Mouse (Mus musculus) T-helper 17 cell (primary cell): ENCODE data around the gene Stpg3.

Source experiments
- in situ Hi-C, 2 experiments: fragments of 300-600 bp; cut with MboI, MseI; formaldehyde crosslinking; loops; 1 replicate in 1 of 2; 2 replicates in 1 of 2; pipeline ENCODE4 v1.15.1; 2025; ENCODE audit warnings: high pct_unique_total_duplicates in 2 of 2

The Stpg3 gene

DNA sequence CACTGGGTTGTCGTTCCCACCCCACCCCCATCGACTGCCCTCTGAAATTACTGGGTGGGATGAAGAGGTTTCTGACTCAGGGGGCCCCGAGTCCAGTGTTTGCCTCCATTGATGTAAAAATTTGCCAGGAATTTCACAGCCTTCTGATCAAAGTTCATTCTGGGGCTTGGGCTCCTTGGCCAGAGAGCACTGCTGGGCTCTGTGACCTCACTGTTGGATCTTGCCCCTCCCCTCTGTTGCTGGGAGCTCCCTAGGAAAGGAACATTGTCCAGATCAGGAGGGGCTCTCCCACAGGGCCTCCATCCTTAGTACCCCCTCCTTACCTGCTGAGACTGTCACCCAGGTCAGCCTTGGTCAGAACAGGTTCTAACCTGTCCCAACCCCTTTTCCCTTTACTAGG is at the start of gene Stpg3:
TSS of gene Stpg3 (minus strand) at position 194 of the 400 bp plus-strand sequence.
- in situ Hi-C loops = loop anchor here in 1 of 2 experiments (25.0 kb wide), 1 partner anchor 1698 kb away; the partner anchor contains the start of genes Med22, Rpl7a, Surf1 and Surf2

DNA sequence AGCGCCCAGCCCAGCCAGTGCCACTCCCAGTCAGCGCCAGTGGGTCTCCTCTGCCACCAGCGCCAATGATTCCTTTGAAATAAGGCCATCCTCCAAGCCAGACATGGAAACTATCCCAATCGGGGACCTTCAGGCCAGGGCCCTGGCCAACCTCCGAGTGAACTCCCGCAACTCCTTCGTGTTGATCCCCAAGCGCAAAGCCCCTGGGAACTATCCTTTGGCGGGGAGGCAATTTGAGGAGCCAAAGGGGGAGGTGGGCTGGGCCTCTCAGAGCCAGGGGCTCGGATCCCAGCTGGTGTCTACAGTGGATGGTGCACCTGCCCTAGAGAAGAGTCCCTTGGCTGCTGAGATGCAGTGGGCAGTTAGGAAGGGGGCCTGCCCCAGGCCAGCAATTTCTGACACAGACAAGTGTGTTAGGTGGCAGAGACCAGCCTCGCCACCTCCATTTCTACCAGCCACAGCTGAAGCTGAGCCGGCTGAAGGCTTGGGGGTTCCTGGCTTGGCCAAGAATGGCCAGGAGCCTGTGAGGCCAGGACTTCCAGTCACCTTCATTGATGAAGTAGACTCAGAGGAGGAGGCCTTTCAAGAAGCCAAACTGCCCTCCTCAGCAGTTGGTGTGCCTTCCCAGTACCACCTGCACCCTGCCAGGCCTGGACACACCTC is 49.3 kb upstream of the Stpg3 start:
- in situ Hi-C loops = no loop called here

DNA sequence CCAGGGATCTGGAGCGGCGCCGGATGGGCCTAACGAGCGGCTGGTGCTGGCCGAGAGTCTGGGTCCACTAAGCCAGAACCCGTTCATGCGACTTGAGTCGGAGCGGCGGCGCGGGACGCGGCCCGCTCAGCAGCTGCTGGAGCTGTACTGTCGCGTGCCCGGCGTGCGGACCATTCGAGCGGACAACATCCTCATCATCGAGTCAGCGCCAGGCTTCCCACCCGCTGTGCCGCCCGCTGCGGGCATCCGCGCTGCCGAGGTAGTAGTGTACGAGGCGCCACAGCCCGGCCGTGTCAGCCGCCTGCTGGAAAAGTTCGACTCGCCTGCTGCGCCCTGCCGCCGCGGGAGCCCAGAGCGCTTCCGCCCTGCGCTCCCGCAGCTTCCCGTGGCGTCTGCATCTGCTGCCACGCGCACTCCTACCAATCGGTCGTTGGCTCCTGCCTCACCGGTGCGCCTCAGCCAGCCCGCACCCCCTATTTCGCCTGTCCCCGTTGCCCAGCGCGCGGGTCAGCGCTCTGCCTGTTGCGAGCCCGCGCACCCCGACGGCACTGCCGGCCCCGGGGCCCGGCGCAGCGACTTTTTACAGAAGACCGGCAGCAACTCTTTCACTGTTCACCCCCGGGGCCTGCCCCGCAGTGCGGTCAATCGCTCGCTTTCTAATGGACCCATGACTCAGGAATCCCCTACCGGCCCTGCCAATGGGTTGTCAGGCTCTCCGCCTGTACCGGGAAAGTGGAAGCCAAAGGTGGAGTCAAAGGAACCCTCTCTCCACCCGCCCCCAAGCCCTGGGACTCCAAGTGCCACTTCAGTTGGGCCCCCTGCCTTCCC is 48.6 kb upstream of the Stpg3 start:
- in situ Hi-C loops = no loop called here

DNA sequence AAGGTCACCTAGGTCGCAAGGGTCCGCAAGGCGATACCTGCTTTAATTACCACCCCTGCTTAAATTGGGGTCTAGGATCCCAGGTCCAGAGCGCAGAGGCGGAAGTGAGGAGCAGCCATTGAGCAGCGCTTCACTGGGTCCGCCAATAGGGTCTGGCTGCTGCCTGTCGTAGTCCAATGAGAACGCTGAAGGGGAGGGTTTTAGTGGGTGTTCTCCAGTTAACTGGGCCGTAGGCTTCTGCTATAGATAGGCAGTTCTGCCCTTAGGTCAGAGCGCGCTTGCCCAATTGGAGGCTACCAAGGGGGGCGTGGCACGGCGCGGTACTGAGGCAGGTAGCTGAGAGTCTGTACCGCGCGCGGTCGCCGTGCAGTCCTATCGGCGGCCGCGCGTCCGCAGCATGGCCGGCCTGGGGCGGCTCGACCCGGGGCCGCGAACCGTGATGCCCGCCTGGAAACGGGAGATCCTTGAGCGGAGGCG is 47.9 kb upstream of the Stpg3 start, which contains the start of gene Tprn:
TSS of gene Tprn (plus strand) at position 328 of the 477 bp plus-strand sequence.
- in situ Hi-C loops = no loop called here

DNA sequence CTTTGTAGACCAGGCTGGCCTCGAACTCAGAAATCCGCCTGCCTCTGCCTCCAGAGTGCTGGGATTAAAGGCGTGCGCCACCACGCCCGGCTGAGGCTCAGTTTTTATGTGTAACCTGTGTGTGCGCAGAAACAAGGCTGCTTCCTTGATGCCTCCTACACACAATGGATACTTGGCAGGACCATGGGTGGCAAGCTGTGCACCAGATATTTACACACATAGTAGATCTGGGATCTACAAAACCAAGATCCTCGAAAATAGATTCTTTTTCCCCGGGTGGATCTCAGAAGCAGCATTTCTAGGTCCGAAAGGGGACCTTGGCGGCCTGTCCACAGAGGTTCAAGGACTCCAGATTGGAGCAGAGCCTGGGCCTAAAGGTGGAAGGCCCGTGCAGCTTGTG is 47.4 kb upstream of the Stpg3 start:
- in situ Hi-C loops = no loop called here

DNA sequence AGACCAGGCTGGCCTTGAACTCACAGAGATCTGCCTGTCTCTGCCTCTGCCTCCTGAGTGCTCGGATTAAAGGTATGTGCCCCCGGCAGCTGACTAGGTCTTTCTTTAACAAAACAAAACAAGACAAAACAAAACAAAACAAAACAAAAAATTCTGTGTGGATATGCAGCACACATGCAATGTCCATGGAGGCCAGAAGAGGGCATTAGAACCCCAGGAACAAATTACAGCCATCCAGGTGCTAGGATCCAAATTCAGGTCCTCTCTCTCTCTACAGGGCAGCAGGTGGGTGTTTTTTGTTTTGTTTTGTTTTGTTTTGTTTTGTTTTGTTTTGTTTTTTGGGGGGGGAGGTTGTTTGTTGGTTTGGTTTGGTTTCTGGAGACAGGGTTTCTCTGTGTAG is 44.5 kb upstream of the Stpg3 start:
- in situ Hi-C loops = loop anchor here in 1 of 2 experiments (5.0 kb wide), 1 partner anchor 37 kb away; the partner anchor contains the start of gene Tubb4b

DNA sequence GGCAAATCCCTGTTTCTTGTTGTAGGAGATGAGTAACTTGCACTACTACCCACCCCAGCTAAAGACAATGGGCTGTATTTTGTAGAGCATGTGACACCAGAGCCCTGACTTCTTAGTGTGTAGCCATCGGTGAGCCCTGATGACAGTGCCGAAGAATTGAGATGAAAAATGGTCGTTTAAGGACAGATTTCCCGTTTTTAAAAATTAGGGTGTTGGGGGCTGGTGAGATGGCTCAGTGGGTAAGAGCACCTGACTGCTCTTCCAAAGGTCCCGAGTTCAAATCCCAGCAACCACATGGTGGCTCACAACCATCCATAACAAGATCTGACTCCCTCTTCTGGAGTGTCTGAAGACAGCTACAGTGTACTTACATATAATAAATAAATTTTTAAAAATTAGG is 42.8 kb upstream of the Stpg3 start:
- in situ Hi-C loops = loop anchor here in 1 of 2 experiments (5.0 kb wide), 1 partner anchor 35 kb away; the partner anchor contains the start of gene Tubb4b

DNA sequence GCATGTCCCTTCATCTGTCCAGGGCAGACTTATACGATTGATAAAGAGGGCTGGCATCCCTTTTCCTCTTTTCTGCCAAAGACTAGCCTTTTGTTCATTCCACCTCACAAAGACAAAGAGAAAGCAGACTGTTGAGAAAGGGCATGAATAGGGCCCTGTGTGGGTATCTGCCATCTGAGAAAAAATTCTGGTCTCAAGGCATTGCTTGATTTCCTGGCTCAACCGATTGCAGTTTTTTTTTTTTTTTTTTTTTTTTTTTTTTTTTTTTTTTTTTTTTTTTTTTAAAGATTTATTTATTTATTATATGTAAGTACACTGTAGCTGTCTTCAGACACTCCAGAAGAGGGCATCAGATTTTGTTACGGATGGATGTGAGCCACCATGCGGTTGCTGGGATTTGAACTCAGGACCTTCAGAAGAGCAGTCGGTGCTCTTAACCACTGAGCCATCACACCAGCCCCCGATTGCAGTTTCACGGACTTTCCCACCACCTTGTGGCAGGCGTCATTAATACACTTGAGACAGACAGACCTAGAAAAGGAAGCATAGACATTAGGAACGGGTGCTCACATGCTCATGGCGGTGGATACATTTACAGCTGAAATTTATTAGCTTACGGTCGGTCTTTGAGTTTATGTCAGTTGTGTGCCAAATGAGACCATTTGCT is 42.1 kb upstream of the Stpg3 start:
- in situ Hi-C loops = loop anchor here in 1 of 2 experiments (5.0 kb wide), 1 partner anchor 34 kb away; the partner anchor contains the start of gene Tubb4b

DNA sequence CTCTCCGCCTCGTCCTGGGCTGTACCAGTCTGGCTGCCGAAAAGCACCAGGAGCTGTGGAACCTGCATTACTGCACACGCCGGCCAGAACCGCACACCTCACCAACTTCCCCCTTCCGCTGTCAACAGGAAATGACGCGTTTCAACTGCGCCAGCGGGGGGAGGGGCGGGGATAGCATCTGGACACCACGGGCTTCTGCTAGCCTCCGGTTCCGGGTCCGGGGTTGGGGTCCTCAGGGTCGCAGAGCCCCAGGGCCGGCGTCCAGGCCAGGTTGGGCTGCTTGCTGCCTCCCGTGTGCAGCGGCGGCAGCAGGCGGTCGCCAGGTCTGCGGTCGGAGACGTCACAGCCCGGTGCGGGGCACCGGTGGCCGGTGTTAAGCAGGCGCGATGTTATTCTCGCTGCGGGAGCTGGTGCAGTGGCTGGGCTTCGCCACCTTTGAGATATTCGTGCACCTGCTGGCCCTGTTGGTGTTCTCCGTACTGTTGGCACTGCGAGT is 40.9 kb upstream of the Stpg3 start, which contains the start of gene Tmem203:
TSS of gene Tmem203 (plus strand) at position 156 of the 496 bp plus-strand sequence.
- in situ Hi-C loops = loop anchor here in 1 of 2 experiments (5.0 kb wide), 1 partner anchor 33 kb away; the partner anchor contains the start of gene Tubb4b

DNA sequence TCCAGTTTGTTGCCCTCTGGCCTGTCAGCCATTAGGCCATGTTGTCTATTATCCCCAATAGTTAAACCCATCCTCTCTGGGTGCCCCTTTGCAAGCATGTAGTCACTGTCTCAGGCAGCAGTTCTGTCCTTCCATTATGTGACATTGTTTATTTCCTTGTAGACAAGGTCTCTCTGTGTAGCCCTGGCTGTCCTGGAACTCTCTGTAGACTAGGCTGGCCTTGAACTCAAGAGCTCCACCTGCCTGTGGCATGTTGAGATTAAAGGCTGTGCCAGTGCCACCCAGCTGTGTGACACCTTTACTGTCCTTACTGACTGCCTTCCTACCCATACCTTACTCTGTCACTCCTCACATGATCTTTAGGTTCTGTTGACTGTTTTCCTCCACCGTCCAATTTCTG is 37.9 kb upstream of the Stpg3 start:
- in situ Hi-C loops = loop anchor here in 1 of 2 experiments (5.0 kb wide), 1 partner anchor 60 kb away; no protein-coding TSS in a partner anchor

DNA sequence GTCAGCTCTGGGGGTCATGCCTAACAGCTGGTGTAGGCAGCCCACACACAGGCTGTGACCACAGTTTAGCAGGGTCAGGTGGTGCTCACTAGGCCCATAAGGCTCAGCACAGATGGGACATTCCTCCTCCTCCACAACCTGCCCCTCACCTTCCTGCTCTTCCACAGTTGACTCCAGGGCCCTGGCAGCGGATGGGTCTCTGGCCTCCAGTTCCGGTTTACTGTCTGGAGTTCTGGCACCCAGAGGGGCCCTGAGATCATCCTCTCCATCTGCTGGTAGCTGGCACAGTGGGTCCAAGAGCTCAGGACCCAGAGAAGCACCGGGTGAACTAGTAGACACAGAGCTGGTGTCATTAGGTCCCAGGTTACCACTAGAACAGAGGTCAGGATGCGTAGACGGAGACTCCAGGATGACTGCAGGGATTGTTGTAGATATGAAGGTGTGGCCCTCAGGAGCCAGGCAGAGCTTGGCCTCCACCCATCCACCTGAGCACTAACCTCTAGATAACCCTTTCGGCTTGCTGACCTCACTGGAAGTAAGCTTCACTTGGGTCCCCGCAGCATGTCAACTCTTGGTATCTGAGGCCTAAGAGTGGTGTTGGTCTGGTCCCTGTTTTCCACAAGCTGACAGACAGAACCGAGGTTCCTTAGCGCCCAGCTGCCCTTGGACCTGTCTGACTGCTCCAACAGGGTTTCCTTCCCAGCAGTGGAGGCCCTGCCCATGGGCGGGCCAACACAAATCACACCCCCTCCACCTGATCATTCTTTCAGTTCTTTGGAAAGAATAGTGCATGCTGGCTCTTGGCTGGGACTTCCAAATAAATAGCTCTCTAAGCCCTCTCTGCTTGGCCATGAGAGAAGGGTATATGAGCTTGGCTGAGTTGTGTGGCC is 32.0 kb upstream of the Stpg3 start, which contains the start of gene AL732309.1:
TSS of gene AL732309.1 (minus strand) at position 681 of the 890 bp plus-strand sequence.
- in situ Hi-C loops = no loop called here

DNA sequence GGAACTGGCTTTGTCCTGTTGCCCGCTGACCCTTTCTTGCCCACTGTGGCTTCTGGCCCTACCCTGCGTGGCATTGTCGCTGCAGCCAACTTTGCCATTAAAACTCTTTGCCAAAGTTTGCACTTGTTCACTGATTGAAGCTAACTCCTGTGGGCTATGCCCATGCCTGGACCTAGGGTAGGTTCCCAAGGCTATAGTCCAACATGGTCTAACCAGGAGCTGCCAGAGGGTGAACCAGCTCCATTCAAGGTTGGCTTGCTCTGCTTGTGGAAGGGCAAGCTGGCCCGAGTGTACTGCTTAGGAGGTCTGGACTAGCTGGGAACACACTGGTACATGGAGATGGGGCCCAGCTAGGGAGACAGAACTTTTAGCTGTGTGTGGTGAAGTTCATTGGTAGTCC is 29.7 kb upstream of the Stpg3 start:
- in situ Hi-C loops = no loop called here

DNA sequence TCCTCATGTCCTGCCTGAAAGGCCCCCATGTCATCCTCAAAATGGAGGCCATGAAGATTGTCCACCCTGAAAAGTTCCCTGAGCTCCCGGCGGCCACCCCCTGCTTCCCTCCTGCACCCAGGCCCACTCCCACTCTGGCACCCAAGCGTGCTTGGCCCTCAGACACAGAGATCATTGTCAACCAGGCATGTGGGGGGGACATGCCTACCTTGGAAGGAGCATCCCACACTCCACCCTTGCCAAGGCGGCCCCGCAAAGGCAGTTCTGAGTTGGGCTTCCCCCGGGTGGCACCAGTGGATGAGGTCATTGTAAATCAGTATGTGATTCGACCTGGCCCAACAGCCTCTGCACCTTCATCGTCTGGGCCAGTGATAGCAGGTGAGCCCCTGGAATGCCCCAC is 28.9 kb upstream of the Stpg3 start:
- in situ Hi-C loops = no loop called here

DNA sequence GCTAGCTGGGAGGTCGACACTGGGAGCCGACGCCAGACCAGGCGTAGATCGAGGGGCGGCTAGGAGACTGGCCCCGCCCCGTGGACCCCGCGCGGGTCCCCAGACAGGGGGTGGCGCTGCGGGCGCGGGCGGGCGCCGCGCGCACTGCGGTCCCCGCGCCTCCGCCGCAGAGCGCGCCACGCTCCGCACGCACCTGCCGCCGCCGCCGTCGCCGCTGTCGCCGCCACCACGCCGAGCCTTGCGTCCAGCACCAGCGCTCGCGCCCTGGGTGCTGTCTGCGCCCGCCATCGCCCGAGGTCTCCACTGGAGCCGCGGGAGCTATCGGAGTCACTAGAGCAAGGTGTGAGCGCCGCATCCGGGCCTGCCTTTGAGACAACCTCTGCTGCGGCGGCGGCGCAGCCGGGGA is 27.7 kb upstream of the Stpg3 start, which contains the start of the genes Rnf208 and Cysrt1:
TSS of gene Rnf208 (plus strand) at position 155 of the 406 bp plus-strand sequence.
TSS of gene Cysrt1 (minus strand) at position 352 of the 406 bp plus-strand sequence.
- in situ Hi-C loops = no loop called here

DNA sequence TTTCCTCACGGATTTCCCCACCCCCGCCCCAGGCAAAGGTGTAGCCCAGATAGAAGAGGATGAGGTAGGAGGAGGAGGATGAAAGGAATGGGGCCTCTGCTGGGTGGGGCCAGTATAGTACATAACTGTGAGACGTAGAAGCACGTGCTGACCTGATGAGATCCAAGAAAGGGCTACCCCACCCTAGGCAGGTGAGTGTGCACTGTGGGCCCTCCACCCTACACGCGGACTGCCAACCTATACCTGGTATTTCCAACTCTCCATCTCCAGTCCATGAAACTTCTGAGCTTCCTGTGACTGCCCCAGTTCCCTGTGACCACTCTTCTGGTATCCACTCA is 27.0 kb upstream of the Stpg3 start:
- in situ Hi-C loops = no loop called here

DNA sequence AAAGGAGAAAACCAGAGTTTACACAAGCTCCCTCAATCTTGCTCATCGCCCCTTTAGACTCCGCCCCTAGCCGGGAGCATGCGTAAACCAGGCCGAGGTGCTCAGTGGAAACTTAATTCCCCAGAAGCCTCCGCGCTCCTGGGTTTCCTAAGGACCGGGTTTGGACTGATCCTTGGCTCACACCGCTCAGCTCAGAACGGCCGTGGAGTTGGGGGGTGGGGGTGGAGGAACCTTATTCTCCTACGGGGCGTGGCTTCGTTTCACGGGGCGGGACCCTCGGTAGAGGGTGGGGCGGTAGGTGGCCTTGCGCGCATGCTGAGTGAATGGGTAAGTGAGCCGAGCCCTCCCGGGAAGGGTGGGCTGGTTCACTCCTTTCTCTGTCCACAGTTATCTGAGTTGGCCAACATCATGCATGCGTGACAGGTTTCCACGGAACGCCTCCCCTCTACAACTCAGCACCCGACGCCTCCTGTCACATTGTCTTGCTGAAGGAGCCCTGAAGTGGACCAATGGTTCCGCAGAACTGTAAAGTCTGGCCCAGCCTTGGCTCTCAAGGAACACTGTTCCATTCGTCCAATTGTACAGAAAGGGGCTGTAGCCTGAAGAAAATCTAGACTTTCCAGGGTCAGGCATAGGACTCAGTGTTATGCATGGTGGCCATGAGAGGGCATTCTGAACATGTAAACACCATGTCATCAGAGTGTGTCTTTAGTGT is 26.4 kb upstream of the Stpg3 start:
- in situ Hi-C loops = no loop called here

DNA sequence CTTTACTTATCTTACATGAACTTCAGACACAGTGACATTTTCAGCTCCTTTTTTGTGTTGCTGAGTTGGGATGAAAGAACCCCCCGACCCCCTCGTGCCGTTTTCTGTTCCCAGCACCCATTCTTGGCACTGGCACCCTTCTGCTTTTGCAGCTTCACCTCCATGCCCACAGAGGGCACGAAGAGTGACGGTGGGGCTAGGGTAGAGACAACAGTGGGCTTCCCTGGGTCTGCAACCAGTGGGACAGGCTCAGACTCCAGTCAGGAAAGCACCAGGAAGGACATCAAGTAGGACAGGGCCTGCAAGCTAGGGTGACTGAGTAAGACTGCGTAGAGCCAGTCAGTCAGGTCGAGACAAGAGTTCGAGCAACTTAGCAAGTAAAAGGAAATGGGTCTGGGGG is 25.9 kb upstream of the Stpg3 start:
- in situ Hi-C loops = no loop called here

DNA sequence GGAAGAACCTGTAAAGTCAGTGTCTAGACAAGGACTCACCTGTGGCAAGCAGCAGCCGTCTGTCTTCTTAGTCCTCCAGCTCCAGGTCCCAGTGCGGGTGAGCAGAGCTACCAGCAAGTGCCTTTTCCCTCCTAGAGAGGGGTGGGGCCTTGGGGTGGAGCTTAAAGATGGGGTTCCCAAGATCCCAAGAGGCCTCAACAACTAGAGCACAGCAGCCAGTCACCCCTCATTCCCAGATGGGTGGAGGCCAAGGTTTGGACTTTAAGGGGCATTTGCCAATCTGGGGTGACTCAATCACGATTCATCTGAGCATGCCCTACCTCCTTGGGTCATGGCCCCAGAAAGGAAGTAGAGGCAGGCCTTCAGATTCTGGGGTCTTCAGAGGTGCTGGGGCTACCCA is 25.3 kb upstream of the Stpg3 start:
- in situ Hi-C loops = no loop called here

DNA sequence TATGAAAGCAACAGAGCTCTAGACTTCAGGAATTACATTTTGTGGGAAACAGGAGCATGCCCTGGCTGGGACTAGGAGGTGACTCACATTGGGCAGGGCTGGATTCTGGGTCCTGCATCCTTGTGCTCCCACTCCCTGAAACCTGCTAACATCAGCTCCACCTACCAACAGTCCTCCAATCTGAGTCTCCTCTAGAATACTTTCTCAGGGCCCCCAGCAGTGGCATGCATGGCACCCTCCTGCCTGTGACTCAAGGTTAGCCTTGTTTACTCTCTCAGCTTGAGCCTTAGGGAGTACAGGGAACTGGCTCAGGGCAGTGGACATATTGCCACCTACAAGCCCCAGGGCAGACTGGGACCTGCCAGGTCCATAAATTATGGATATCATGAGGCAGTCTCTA is 23.7 kb upstream of the Stpg3 start:
- in situ Hi-C loops = no loop called here

DNA sequence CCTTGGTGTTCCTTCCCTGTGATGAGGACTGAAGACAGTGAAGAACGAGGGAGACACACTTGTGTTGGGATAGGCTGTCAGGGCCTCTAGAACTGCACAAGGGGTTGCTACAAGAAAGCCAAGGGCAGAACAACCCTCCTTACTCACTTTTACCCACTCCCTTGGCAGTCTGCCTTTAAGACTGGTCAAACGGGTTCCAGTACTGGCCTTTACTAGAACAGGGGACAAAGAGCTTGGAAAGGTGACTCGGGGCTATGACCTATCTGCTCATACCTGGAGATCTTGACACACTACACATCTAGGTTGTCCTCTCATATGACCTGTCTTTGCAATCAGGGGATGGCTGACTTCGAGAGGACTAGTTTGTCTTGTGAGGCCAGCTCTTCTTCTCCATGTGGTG is 23.1 kb upstream of the Stpg3 start:
- in situ Hi-C loops = no loop called here
